ENCODE assay signal across 24 mouse cellular contexts in the genomic region with DNA sequence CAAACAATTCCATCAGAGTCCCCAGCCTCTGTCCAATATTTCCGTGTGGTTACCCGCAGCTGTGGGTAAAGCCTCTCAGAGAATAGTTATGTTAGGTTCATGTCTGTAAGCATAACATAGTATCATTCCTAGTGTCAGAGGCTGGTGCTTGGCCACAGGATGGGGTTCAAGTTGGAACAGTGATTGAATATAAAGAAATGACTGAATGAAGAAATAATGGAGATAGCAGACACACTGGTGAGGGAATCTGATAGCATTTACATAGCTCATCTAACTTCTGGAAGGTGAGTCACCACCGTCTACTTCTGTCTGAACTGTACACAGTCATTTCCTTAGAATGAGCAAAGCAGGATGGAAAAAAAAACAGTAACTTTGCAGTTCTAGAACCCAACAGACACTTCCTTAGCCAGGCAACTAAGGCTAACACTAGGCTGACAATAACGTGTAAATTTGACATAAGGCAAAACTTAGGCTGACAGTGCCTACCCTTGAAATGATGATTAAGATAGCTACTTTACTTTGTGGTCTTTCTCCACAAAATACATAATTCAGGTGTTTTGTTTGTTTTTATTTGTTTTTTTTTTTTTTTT. TPM values are rescaled to one million over a fixed set of nuclear protein-coding genes. Genes with fewer than 3 reads are reported as not detected.
"Had no signal": no experiment of that assay in that cellular context is flagged by ENCODE, and none has a peak within 500 bp of the region (broad histone marks: within the 10 kb centered on the region; RNA-seq: fewer than 3 reads in every experiment).

No protein-coding gene starts in this region.

- H3K27ac ChIP-seq: gastrocnemius, adult 2 months; heart, embryonic 10.5 days; hindbrain, embryonic 10.5 days; hindbrain, embryonic 12.5 days; hindbrain, embryonic 14.5 days; intestine, embryonic 15.5 days; limb, embryonic 13.5 days; limb, embryonic 15.5 days; liver, embryonic 12.5 days; liver, embryonic 14.5 days had no signal

- DNase-seq: gastrocnemius, adult 2 months; gastrocnemius, postnatal 10 days; gastrocnemius, postnatal 25 days; heart, adult 18-20 months; heart, postnatal 10 days; heart, postnatal 4 days; kidney, adult 18-20 months; kidney, adult 8-10 months; kidney, postnatal 14 days; kidney, postnatal 36 days; layer of hippocampus, adult 9-11 months; layer of hippocampus, postnatal 36 days; left cerebral cortex, postnatal 4 days had no signal

- H3K4me1 ChIP-seq: heart, embryonic 10.5 days; heart, embryonic 12.5 days; hindbrain, embryonic 10.5 days; hindbrain, embryonic 12.5 days; intestine, embryonic 15.5 days; limb, embryonic 13.5 days; limb, embryonic 15.5 days; liver, embryonic 12.5 days had no signal

- H3K4me3 ChIP-seq: gastrocnemius, adult 2 months; heart, embryonic 10.5 days; heart, embryonic 12.5 days; hindbrain, embryonic 10.5 days; hindbrain, embryonic 12.5 days; intestine, embryonic 15.5 days; limb, embryonic 13.5 days; limb, embryonic 15.5 days; liver, embryonic 12.5 days had no signal

RNA-seq across cellular contexts. Expression of gene Lin7a, which starts 40.0 kb away (rescaled TPM):
- total RNA-seq: granulocyte monocyte progenitor cell, adult 5-6 weeks had no signal
